Mouse (Mus musculus) kidney, postnatal 14 days (tissue): ENCODE measurements around the gene Gtf2i.

Experiments
- DNase-seq: peaks from one replicate; pipeline ENCODE4 v3.0.0; 2022; ENCODE audit warnings: mixed read lengths

The Gtf2i gene

DNA sequence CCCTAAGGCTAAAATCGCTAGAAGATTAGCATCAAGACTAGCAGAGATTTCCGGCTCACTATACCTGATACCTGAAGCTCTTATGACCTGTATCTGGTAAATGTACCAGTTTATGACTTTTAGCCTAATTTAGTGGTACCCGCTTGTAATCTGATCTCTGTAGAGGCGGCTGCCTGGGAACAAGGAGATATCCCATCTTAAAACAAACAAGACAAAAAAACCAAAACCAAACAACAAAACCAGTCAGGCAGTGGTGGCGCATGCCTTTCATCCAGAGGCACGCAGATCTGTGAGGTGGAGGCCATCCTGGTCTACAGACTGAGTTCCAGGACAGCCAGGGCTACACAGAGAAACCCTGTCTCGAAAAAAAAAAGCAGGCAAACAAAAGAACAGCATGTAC, 7.1 kb upstream of the Gtf2i start:
- no peak for DNase-seq

- DNase-seq, result no peak
Observed at GRCm38 (mm10) chr5:134318903-134319302, 4.3 kb upstream of the Gtf2i start.

DNA sequence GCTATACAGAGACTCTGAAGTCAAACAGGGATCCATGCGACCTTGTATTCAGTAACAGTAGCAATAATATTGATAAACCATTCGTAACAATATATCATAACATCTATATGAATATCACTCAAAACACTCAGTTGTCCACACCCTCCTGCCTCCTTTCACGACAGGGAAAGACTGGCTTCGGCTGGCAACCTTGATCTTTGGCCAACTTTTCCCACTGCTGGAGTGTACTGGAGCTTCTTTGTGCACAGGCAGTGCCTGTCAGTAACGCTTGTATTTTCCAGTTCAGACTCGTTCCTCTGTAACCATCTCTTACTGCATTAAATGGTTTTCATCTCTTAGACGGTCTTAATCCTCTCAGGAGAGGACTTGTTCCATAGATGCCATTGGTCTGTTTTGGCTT, 2.2 kb upstream of the Gtf2i start:
- DNase-seq, result peak; percentile 61

- DNase-seq, result peak; percentile 82
Observed at GRCm38 (mm10) chr5:134315623-134316350, 1.2 kb upstream of the Gtf2i start.

DNA sequence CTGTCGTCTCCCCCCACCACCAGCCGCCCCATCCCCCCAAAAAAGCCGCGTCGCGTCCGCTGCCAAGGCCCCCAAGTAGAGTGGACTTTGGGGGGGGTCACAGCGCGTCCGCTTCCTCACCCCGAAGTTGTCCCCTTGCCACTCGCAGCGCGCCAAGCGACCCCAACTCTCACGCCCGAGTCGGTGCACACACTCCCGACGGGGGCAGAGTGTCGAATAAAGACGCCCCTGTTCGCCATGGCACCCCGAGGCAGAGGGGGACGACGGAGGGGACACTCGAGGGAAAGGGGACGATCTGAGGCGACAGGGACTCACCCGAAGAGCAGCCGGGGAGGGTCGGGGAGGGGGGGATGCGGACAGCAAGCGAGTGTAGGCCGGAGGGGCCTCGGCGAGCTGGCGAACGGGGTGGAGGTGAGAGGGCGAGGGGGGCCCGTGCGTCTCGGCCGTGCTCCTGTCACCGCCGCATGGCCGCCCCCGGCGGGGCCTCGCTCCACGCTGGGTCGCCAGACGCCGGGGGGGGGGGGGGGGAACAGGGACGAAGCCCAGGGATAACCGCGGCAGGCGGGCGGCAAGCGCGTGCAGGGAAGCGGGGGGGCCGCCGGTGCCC, 389 bp downstream of the Gtf2i start:
- DNase-seq, result no peak

- peak; percentile 99 for DNase-seq
Observed at GRCm38 (mm10) chr5:134313451-134314067, 1.0 kb downstream of the Gtf2i start.

DNA sequence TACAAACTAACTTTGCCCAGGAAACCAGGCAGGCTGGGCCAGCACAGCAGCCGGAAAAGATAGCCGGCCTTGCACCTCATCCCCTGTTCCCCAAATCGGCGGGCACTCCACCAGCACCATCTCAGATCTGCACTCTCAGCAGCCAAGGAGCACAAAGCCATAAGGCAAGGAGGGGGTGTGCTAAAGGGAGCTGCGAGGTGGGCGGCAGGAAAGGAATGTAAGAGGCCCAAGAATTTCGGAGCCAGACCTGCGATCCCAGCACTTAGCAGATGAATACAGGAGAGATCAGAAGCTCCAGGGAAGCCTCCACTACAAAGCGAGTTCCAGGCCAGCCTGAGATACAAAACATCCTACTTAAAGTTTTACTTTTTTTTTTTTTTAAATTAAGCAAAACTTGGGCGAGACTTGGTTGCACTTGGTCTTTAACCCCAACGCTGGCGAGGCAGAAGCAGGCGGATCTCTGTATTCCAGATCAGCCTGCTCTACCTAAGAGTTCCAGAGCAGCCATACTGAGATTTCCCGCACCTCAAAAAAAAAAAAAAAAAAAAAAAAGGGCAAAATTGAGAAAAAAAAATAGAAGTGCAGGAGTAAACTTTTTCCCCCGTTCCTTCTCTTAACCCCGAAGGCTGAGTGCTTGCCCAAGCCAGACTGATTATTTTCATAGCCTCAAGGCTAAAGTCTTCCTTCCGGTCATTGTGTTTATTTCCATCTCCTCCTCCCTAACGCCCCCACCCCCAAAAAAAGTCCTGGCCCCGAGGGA, 1.7 kb downstream of the Gtf2i start:
- DNase-seq, result peak; percentile 37

- peak; percentile 46 for DNase-seq
Observed at GRCm38 (mm10) chr5:134311894-134312411, 2.6 kb downstream of the Gtf2i start.

DNA sequence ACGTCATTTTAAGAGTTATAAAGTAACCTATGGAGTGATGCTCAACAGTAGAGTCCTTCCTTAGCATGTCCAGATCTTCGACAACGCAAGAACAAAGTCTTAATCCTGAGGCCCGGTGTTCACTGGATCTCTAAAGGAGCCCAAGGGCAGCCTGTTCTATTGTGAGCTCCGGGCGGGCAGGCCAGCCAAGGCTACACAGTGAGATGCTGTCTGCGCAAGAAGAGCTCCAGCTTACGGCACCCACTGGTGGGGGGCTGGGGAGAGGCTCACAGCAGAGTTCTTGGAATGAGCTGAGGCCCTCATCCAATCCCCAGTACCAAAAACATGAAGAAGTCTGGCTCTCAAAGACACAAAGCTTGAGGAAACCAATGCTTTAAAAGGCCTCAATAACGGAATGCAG, 4.4 kb downstream of the Gtf2i start:
- DNase-seq, result no peak

DNA sequence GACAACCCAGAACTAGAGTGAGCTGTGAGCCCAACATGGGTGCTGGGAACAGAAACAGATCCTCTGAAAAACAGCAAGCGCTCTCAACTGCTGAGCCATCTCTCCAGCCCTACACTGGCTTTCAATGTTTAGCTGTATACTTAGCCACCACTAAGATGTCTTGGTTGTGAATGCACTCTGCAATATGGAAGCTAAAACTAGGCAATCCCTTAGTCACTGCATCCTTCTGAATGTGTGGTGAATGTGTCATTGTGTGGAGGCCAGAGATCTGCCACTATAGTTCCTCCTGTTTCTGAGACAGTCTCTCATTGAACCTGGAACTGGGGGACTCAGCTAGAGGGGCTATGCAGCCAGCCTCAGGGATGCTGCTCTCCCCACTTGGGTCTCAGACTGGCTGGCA, 5.2 kb downstream of the Gtf2i start:
- no peak for DNase-seq

DNA sequence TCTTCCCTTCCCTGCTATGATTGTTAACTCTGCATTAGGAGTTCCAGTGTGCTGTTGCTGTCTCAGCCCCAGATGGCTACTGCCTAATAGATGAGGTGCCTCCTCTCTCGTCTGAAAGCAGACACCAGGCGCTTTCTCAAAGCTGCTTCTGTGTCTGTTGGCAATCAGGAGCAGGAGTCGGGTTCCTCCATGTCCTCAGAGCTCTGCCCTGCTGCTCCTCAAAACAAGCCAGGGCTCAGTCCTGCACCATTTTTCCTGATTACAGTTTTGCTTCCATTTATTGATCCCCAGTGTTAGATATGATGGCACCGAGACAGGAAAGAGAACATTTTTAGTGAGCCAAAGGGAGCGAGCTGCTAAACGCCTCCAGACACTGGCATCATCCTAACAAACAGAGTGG, 9.9 kb downstream of the Gtf2i start:
- no peak for DNase-seq

- DNase-seq, result peak; percentile 60
Observed at GRCm38 (mm10) chr5:134295277-134296050, 19.1 kb downstream of the Gtf2i start.

DNA sequence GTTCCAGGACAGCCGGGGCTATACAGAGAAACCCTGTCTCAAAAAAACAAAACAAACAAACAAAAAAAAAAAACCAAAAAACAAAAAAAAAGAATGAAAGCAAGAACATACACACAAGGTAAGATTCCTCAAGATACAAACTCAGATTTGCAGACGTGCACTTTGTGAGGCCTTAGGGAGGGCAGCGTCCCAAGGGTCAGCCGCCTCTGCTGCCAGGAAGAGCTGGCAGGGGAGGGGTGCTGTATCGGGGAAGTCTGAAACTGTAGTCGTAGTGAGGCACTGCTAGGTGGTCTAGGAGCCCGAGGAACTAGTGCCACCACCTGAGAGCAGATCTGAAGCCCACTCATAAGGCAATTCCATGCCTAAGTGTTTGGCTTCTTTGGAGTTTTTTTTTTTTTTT, 20.0 kb downstream of the Gtf2i start:
- DNase-seq, result peak; percentile 60

- no peak for DNase-seq
Observed at GRCm38 (mm10) chr5:134291096-134291495, 23.5 kb downstream of the Gtf2i start.

DNA sequence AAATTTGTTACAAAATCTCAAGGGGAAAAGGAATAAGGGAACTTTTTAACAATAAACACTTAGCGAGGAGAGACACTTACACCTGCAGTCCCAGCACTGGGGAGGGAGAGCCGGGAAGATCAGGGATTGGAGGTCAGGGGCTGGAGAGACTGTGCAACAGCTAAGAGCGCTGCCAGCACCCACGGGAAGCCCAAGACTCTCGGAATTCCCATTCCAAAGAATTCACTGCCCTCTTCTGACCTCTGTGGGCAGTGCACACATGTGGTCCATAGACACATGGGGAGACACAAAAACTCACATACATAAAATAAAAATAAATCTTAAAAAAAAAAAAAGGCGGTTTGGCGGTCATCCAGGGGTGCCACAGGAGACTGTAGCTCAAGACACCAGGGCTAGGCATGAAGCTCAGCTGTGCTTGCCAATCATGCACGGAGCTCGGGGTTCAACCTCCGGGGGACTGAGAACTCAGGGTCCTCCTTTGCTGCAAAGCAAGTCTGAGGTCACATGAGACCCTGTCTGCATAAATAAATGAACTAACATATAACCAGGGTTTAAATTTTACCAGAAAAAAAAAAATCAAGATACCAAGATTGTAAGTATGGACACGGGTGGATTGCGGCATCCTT, 24.5 kb downstream of the Gtf2i start:
- DNase-seq, result peak; percentile 66

DNA sequence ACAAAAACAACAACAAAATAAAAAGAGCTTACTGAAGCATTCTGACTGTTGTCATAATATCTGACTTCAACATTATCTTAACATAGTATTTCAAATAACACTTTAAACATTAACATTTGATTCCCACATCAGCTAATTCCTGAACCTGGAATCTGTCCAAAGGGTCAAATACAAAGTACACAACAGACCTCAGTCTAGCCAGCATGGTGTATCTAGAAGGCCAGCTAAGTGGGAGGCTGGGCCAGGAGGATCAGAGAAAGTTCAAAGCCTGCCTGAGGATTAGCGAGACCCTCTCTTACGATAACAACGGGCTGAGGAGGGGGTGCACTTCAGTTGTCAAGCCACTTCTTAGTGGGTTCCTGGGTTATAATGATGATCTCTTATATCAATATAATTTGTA, 26.5 kb downstream of the Gtf2i start:
- DNase-seq, result peak; percentile 61

GRCm38 (mm10) chr5:134284921-134285320, 29.6 kb downstream of the Gtf2i start:
- no peak for DNase-seq

GRCm38 (mm10) chr5:134282603-134283002, 32.0 kb downstream of the Gtf2i start:
- no peak for DNase-seq

GRCm38 (mm10) chr5:134282076-134282475, 32.5 kb downstream of the Gtf2i start:
- DNase-seq, result no peak

DNA sequence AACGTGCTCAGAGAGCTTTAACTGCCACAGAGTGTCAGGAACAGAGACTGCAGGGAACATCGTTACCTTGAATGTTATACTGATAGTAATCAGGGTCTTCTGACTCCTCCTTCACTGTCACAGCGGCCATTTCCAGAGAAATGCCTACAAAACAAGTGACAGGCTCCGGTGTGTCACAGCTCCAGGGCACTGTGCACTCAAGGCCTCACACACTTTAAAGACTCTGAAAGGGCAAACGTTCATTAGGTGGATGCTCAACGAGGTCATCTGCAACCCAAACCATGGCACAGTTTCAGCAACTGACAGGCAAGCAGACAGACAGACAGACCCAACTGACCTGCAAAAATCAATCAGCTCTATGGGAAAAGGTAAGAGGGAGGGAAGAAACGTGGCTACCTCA, 35.2 kb downstream of the Gtf2i start:
- DNase-seq, result no peak

DNA sequence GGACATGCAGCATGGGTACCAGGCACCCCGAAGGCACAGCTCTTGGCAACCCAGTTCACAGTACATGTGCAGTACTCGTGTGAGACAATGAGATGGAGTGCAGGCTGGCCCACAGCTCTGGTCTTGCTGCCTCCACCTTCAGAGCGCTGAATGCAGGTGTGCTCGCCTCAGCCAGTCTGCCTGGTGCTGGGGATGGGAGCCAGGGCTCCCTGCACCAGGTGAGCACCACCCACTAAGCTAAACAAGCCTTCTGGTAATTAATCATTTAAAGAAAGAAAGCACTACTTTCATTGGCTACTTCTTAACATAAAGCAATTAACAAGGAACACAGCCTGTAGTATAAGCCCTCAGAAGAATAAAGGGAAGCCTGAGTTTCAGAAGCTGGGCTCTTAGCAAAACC, 37.5 kb downstream of the Gtf2i start:
- DNase-seq, result no peak

- DNase-seq, result peak; percentile 42
Observed at GRCm38 (mm10) chr5:134275556-134275955, 39.0 kb downstream of the Gtf2i start.
